Mouse (Mus musculus) liver, adult 2 months (tissue): ENCODE measurements at regions not wholly inside any gene's neighbourhood (a gene's known extent, or its start where the extent isn't known, plus 50 kb on each side); places are given as distances from the start of the nearest gene placed in this dataset.

Source experiments
- CTCF ChIP-seq: fragments of 200-500 bp; IDR thresholded peaks from 2 replicates; pipeline ENCODE4 v1.5.1; 2011; ENCODE audit warnings: low read depth, low read length, control low read depth
- POLR2A ChIP-seq: fragments of 200-500 bp; IDR thresholded peaks from 2 replicates; pipeline ENCODE4 v1.6.1; 2011; ENCODE audit warnings: low read length, control low read depth; ENCODE audit not compliant: insufficient read depth; ENCODE audit errors: extremely low read depth

GRCm38 (mm10) chr12:109895389-109895788 is 295.3 kb upstream of the Rtl1 start:
- no peak for TF ChIP-seq CTCF
- no peak for TF ChIP-seq POLR2A
